Mouse (Mus musculus) lung, postnatal 0 days (tissue): ENCODE measurements around the gene Gm20388.

Source experiments
- CTCF ChIP-seq: IDR thresholded peaks from 2 replicates; pipeline ENCODE4 v1.5.1; 2016; ENCODE audit warnings: antibody characterized with exemption, mild to moderate bottlenecking
- EP300 ChIP-seq: IDR thresholded peaks from 2 replicates; pipeline ENCODE4 v1.6.1; 2016; ENCODE audit warnings: antibody characterized with exemption, mild to moderate bottlenecking, control low read depth

- TF ChIP-seq CTCF (no peak), EP300 (no peak)
Observed at GRCm38 (mm10) chr8:122079093-122079492, 2168.5 kb downstream of the Gm20388 start.
